In the genomic region with DNA sequence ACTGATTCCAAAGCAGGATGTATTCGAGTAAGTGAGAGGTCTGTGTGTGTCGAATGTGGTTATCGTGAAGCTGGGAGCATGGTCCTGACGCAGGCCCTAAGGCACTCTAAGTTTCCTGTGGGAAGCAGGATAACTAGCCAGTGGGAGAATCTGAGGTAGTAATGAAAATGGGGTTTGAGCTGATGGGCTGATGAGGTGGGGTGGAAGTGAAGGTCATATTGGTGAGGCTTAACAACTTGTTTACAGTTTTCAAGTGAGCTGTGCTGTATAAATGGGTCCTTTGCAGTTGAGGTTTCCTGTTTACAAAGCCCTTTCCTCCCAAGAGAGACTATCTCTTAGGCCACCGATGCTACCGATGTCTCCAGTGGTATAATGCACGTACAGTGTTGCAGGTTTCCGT, we compare ENCODE assay signal across 14 mouse cellular contexts. TPM values are rescaled to one million over a fixed set of nuclear protein-coding genes. Genes with fewer than 3 reads are reported as not detected.
"Had no signal": no experiment of that assay in that cellular context is flagged by ENCODE, and none has a peak within 500 bp of the region (broad histone marks: within the 10 kb centered on the region; RNA-seq: fewer than 3 reads in every experiment).

No protein-coding gene starts in this region.

- ATAC-seq: lung, postnatal 0 days; midbrain, embryonic 13.5 days had no signal

- DNase-seq: kidney, adult 11 months; kidney, postnatal 10 days; kidney, postnatal 4 days; left cerebral cortex, postnatal 4 days; lung, adult 18-20 months; right cerebral cortex, adult 18-20 months; right cerebral cortex, postnatal 25 days had no signal

- H3K4me1 ChIP-seq: limb, embryonic 13.5 days; stomach, embryonic 15.5 days had no signal

- H3K4me3 ChIP-seq: layer of hippocampus, adult 2 months; limb, embryonic 13.5 days; midbrain, embryonic 13.5 days; myocyte; neural tube, embryonic 12.5 days; stomach, embryonic 15.5 days had no signal

RNA-seq across cellular contexts. Expression of a gene that starts 36.1 kb away (rescaled TPM):
- polyA plus RNA-seq: myocyte had no signal
